Mouse (Mus musculus): ENCODE data around the gene Zfp618. TPM values are rescaled to one million over a fixed set of nuclear protein-coding genes. Genes with fewer than 3 reads are reported as not detected.
A peak's percentile ranks its signal among the peaks of the same experiment; 100 is the strongest.

Gene Zfp618
- polyA plus RNA-seq, 1 experiment from 2014 or later: 41.2 TPM

DNA sequence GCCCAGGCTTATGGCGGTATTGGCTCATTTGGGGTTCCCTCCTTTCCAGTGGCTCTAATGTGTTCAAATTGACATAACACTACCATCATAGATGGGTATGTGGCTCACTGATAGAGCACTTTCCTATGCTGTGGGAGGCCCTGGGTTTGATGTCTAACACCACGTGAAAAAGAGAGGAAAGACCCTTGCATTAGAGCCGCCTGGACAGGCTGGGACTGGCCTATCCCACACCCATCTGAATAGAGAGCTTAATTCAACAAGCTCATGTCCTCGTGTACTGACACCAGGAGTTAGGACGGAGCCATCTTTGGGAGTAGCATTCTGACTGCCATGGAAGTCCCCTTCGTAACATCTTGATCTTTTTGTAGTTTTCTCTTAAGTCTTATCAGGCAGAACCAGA, 32.2 kb downstream of the Zfp618 start:
- WGBS: 87% methylated on average over 6 of the region's 6 CpGs
- no peak overlapping the region for H3K9ac ChIP-seq (replicated peaks; ENCODE audit: low read length)
- no peak overlapping the region for H3K4me2 ChIP-seq (replicated peaks; ENCODE audit: low read depth, low read length)
- no peak overlapping the region for H3K4me3 ChIP-seq (ENCODE audit: low read length)
- peaks cover 6% of the 10 kb centered on the region; the same call in 1 of the 2 replicates for H3K9me3 ChIP-seq (ENCODE audit: low read length)
- no peak for ATAC-seq (ENCODE audit: low FRiP score, low TSS enrichment)
- no peaks in the 10 kb centered on the region for H3K27me3 ChIP-seq (ENCODE audit: insufficient read depth, low read length)
- H3K36me3 ChIP-seq (ENCODE audit: insufficient read depth, low read length): peaks cover 11% of the 10 kb centered on the region; the same call in 1 of the 2 replicates
- peak overlapping the region; percentile 84 for H3K27ac ChIP-seq (ENCODE audit: low read length)
- H3K4me1 ChIP-seq (ENCODE audit: insufficient read depth, low read length): peaks cover 52% of the 10 kb centered on the region

DNA sequence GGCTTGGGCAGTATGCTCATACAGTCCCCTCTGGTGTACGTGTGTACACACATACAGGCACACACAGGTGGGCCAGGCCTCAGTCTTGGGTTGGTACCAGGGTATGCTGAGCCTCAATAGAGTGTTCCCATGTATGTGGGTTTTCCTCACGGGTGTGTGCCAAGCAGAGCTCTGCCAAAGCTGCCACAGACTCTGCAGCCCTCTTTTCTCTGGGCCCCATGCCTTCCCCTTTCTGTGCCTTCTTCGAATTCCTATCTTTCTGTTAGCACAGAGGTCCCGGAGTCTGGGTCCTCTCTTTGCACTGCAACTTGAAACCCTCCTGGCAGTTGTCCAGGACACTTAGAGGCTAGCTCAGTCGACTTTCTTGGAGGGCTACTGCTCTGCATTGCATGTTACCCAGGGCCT, 33.1 kb downstream of the Zfp618 start:
- peaks cover 11% of the 10 kb centered on the region; the same call in 1 of the 2 replicates for H3K36me3 ChIP-seq (ENCODE audit: insufficient read depth, low read length)
- peaks cover 6% of the 10 kb centered on the region; the same call in 1 of the 2 replicates for H3K9me3 ChIP-seq (ENCODE audit: low read length)
- 26% methylated on average over 5 of the region's 5 CpGs for WGBS
- no peak overlapping the region for H3K4me2 ChIP-seq (replicated peaks; ENCODE audit: low read depth, low read length)
- H3K27ac ChIP-seq (ENCODE audit: low read length): peak overlapping the region; percentile 84
- no peaks in the 10 kb centered on the region for H3K27me3 ChIP-seq (ENCODE audit: insufficient read depth, low read length)
- 0 out of 2 replicates have a peak overlapping the region, but pooled peaks have one; percentile 2 for H3K9ac ChIP-seq (replicated peaks; ENCODE audit: low read length)
- peaks cover 52% of the 10 kb centered on the region for H3K4me1 ChIP-seq (ENCODE audit: insufficient read depth, low read length)
- ATAC-seq (ENCODE audit: low FRiP score, low TSS enrichment): peak; percentile 66
- no peak overlapping the region for H3K4me3 ChIP-seq (ENCODE audit: low read length)

GRCm38 (mm10) chr4:62998908-62999307, 33.5 kb downstream of the Zfp618 start:
- peak overlapping the region; percentile 84 for H3K27ac ChIP-seq (ENCODE audit: low read length)
- 0 out of 2 replicates have a peak overlapping the region, but pooled peaks have one; percentile 18 for H3K9ac ChIP-seq (replicated peaks; ENCODE audit: low read length)
- peak; percentile 17; the same call in 1 of the 2 replicates for ATAC-seq (ENCODE audit: low FRiP score, low TSS enrichment)
- no peak overlapping the region for H3K4me3 ChIP-seq (ENCODE audit: low read length)
- peaks cover 6% of the 10 kb centered on the region; the same call in 1 of the 2 replicates for H3K9me3 ChIP-seq (ENCODE audit: low read length)
- H3K4me2 ChIP-seq (replicated peaks; ENCODE audit: low read depth, low read length): no peak overlapping the region
- WGBS: 35% methylated on average over 6 of the region's 6 CpGs
- H3K4me1 ChIP-seq (ENCODE audit: insufficient read depth, low read length): peaks cover 52% of the 10 kb centered on the region
- H3K36me3 ChIP-seq (ENCODE audit: insufficient read depth, low read length): peaks cover 11% of the 10 kb centered on the region; the same call in 1 of the 2 replicates
- H3K27me3 ChIP-seq (ENCODE audit: insufficient read depth, low read length): no peaks in the 10 kb centered on the region

DNA sequence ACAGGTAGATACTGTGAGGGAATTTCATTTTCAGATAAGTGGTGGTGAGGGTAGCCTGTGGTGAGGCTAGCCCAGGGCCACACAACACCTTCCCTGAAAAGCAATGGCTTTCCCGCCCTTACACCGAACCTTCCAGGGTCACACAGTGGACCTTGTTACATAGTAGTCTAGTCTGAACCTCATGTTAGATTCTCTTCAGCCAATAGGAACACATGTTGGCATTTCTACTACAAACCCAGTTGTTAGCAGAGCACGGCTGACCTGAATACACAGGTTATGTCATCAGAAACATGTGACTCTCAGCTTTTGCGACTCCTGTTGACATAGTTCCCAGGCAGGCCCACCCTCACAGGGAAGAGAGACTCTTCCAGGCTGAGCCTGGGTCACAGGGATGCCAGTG, 33.9 kb downstream of the Zfp618 start:
- H3K4me1 ChIP-seq (ENCODE audit: insufficient read depth, low read length): peaks cover 52% of the 10 kb centered on the region
- 66% methylated on average over 4 of the region's 4 CpGs for WGBS
- no peak overlapping the region for H3K4me2 ChIP-seq (replicated peaks; ENCODE audit: low read depth, low read length)
- H3K36me3 ChIP-seq (ENCODE audit: insufficient read depth, low read length): peaks cover 11% of the 10 kb centered on the region; the same call in 1 of the 2 replicates
- no peaks in the 10 kb centered on the region for H3K27me3 ChIP-seq (ENCODE audit: insufficient read depth, low read length)
- H3K27ac ChIP-seq (ENCODE audit: low read length): peak overlapping the region; percentile 84
- 0 out of 2 replicates have a peak, but pooled peaks have one; percentile 16 for ATAC-seq (ENCODE audit: low FRiP score, low TSS enrichment)
- H3K9ac ChIP-seq (replicated peaks; ENCODE audit: low read length): no peak overlapping the region
- H3K9me3 ChIP-seq (ENCODE audit: low read length): peaks cover 6% of the 10 kb centered on the region; the same call in 1 of the 2 replicates
- no peak overlapping the region for H3K4me3 ChIP-seq (ENCODE audit: low read length)

- H3K36me3 ChIP-seq (ENCODE audit: insufficient read depth, low read length): peaks cover 9% of the 10 kb centered on the region; the same call in 1 of the 2 replicates
- peaks cover 53% of the 10 kb centered on the region for H3K4me1 ChIP-seq (ENCODE audit: insufficient read depth, low read length)
- WGBS: 66% methylated on average over 7 of the region's 7 CpGs
- no peak overlapping the region for H3K4me3 ChIP-seq (ENCODE audit: low read length)
- no peak overlapping the region for H3K9ac ChIP-seq (replicated peaks; ENCODE audit: low read length)
- H3K27ac ChIP-seq (ENCODE audit: low read length): no peak overlapping the region
- H3K4me2 ChIP-seq (replicated peaks; ENCODE audit: low read depth, low read length): no peak overlapping the region
- ATAC-seq (ENCODE audit: low FRiP score, low TSS enrichment): no peak
- peaks cover 5% of the 10 kb centered on the region; the same call in 1 of the 2 replicates for H3K9me3 ChIP-seq (ENCODE audit: low read length)
- H3K27me3 ChIP-seq (ENCODE audit: insufficient read depth, low read length): no peaks in the 10 kb centered on the region
Measured at GRCm38 (mm10) chr4:62999916-63000315, 34.5 kb downstream of the Zfp618 start.

- peaks cover 59% of the 10 kb centered on the region for H3K4me1 ChIP-seq (ENCODE audit: insufficient read depth, low read length)
- 50% methylated on average over 11 of the region's 11 CpGs for WGBS
- no peaks in the 10 kb centered on the region for H3K9me3 ChIP-seq (ENCODE audit: low read length)
- H3K36me3 ChIP-seq (ENCODE audit: insufficient read depth, low read length): peaks cover 7% of the 10 kb centered on the region; the same call in 1 of the 2 replicates
- no peak for ATAC-seq (ENCODE audit: low FRiP score, low TSS enrichment)
- no peak overlapping the region for H3K4me2 ChIP-seq (replicated peaks; ENCODE audit: low read depth, low read length)
- H3K27ac ChIP-seq (ENCODE audit: low read length): no peak overlapping the region
- H3K27me3 ChIP-seq (ENCODE audit: insufficient read depth, low read length): no peaks in the 10 kb centered on the region
- no peak overlapping the region for H3K9ac ChIP-seq (replicated peaks; ENCODE audit: low read length)
- no peak overlapping the region for H3K4me3 ChIP-seq (ENCODE audit: low read length)
Measured at GRCm38 (mm10) chr4:63000316-63001055, 35.1 kb downstream of the Zfp618 start.

- no peak overlapping the region for H3K27ac ChIP-seq (ENCODE audit: low read length)
- no peak for ATAC-seq (ENCODE audit: low FRiP score, low TSS enrichment)
- peaks cover 3% of the 10 kb centered on the region; the same call in 1 of the 2 replicates for H3K36me3 ChIP-seq (ENCODE audit: insufficient read depth, low read length)
- H3K4me3 ChIP-seq (ENCODE audit: low read length): no peak overlapping the region
- H3K9me3 ChIP-seq (ENCODE audit: low read length): no peaks in the 10 kb centered on the region
- WGBS: 86% methylated on average over 1 of the region's 1 CpGs
- no peak overlapping the region for H3K9ac ChIP-seq (replicated peaks; ENCODE audit: low read length)
- no peaks in the 10 kb centered on the region for H3K27me3 ChIP-seq (ENCODE audit: insufficient read depth, low read length)
- H3K4me2 ChIP-seq (replicated peaks; ENCODE audit: low read depth, low read length): no peak overlapping the region
- H3K4me1 ChIP-seq (ENCODE audit: insufficient read depth, low read length): peaks cover 57% of the 10 kb centered on the region
Measured at GRCm38 (mm10) chr4:63002386-63002785, 37.0 kb downstream of the Zfp618 start.

GRCm38 (mm10) chr4:63004519-63004918, 39.1 kb downstream of the Zfp618 start:
- H3K27ac ChIP-seq (ENCODE audit: low read length): no peak overlapping the region
- ATAC-seq (ENCODE audit: low FRiP score, low TSS enrichment): no peak
- H3K9ac ChIP-seq (replicated peaks; ENCODE audit: low read length): no peak overlapping the region
- no peak overlapping the region for H3K4me3 ChIP-seq (ENCODE audit: low read length)
- H3K9me3 ChIP-seq (ENCODE audit: low read length): no peaks in the 10 kb centered on the region
- no peaks in the 10 kb centered on the region for H3K27me3 ChIP-seq (ENCODE audit: insufficient read depth, low read length)
- peaks cover 36% of the 10 kb centered on the region for H3K4me1 ChIP-seq (ENCODE audit: insufficient read depth, low read length)
- H3K4me2 ChIP-seq (replicated peaks; ENCODE audit: low read depth, low read length): no peak overlapping the region
- H3K36me3 ChIP-seq (ENCODE audit: insufficient read depth, low read length): no peaks in the 10 kb centered on the region
- 76% methylated on average over 11 of the region's 11 CpGs for WGBS

DNA sequence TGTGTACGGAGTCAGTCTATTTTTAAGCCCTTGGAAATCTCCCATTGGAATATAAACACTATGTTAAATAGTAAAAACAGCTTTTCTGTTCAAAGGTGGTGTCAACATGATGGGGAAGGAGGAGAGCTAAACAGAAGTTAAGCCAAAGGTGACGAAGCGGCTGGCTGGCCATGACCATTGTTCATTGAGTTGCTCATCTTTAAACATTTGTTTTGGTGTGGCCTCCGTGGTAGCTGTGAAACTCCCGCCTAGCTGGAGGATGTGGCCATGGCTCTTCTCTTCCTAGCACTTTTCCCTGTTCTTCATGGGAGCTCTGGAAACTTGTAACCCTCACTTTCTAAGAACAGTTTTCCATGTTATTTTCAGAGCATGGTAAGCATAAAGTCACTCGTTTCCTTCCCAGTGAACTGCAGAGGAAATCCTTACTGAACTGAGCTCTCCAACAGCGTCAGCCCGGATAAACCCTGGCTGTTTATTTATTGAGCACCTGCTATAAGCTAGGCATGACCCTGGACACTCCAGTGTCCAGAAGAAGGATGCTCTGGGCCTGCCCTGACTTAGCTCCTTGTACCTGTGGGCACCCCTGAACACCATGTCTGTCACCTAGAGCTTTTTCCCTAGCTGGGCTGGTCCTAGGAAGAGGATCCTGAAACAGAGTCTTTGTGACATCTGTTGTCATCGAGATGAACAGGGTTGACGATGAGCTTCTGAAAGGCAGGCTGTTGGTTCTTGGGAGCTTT, 40.2 kb downstream of the Zfp618 start:
- H3K27me3 ChIP-seq (ENCODE audit: insufficient read depth, low read length): no peaks in the 10 kb centered on the region
- H3K4me2 ChIP-seq (replicated peaks; ENCODE audit: low read depth, low read length): no peak overlapping the region
- H3K4me1 ChIP-seq (ENCODE audit: insufficient read depth, low read length): peaks cover 26% of the 10 kb centered on the region
- H3K4me3 ChIP-seq (ENCODE audit: low read length): no peak overlapping the region
- no peaks in the 10 kb centered on the region for H3K36me3 ChIP-seq (ENCODE audit: insufficient read depth, low read length)
- peak overlapping the region; percentile 41; the same call in 1 of the 2 replicates for H3K27ac ChIP-seq (ENCODE audit: low read length)
- ATAC-seq (ENCODE audit: low FRiP score, low TSS enrichment): no peak
- WGBS: 64% methylated on average over 10 of the region's 10 CpGs
- H3K9me3 ChIP-seq (ENCODE audit: low read length): no peaks in the 10 kb centered on the region
- H3K9ac ChIP-seq (replicated peaks; ENCODE audit: low read length): no peak overlapping the region
